Mouse (Mus musculus) erythroblast, embryonic 14.5 days (primary cell): Measurements from ENCODE around the gene Sctr. TPM values are rescaled to one million over a fixed set of nuclear protein-coding genes. Genes with fewer than 3 reads are reported as not detected.

ENCODE experiments used
- H3K27me3 ChIP-seq: 2 replicates; pipeline ENCODE4 v1.6.1; 2012; ENCODE audit warnings: inconsistent platforms; ENCODE audit not compliant: control insufficient read depth
- H3K36me3 ChIP-seq: 2 replicates; pipeline ENCODE4 v1.6.1; 2012; ENCODE audit warnings: mild to moderate bottlenecking, inconsistent platforms; ENCODE audit not compliant: control insufficient read depth
- H3K4me1 ChIP-seq: 2 replicates; pipeline ENCODE4 v1.6.1; 2012; ENCODE audit warnings: inconsistent platforms; ENCODE audit not compliant: control insufficient read depth
- H3K4me3 ChIP-seq: replicated peaks from 2 replicates; pipeline ENCODE3; 2012; ENCODE audit warnings: moderate library complexity, mild to moderate bottlenecking, inconsistent platforms
- H3K9me3 ChIP-seq: 2 replicates; pipeline ENCODE4 v1.6.1; 2012; ENCODE audit warnings: low read length, inconsistent platforms, mixed read lengths; ENCODE audit not compliant: control insufficient read depth
- GATA1 ChIP-seq: IDR thresholded peaks from 2 replicates; pipeline ENCODE4 v1.6.1; 2012; ENCODE audit warnings: low read length, inconsistent platforms, mixed read lengths
- TAL1 ChIP-seq: IDR thresholded peaks from 3 replicates; pipeline ENCODE4 v1.6.1; 2012; ENCODE audit warnings: low read length, inconsistent platforms, mixed read lengths
- polyA plus RNA-seq: library from polyadenylated mRNA; stranded (reverse); fragments of >175 nt; gene quantifications from 2 replicates; pipeline ENCODE4 v1.2.3, GENCODE M21; 2012

Sctr gene
- polyA plus RNA-seq, 1 experiment, result not detected

DNA sequence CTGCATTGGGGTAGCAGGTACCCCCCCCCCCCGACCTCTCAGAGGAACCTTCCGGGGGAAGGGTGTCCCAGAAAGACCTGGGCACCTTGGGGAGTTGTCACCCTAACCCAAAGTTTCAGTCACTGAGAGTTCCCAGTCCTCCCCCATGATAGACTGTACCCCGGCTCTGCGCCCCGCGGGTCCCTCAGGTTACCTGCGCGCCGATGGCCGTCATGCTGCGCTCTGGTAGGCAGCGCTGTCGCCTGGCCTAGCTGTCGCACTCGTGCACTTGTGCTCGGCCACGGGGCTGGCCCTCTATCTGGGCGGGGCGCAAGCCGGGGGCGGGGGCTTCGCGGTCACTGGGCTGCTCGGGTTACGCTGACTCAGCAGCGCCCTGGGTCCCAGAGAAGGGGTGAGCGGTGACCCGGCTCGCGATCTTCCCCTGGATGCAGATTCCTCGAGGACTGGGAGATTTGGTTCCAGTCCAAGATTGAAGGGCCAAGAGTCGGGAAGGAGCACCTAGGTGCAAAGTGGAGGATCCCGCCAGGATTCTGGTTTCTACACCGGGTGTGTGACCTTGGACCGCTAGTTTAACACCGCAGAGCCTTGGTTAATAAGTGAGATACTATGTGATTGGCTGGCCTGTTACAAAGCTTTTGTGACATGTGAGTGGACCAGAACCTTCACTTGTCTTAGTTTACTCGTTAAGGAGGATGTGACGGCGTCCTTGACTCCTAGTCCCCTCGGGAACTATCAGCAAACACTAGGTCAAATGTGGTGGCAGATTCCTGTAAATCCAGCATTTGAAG, 67.0 kb downstream of the Sctr start, which contains the start of gene Tmem37:
TSS of gene Tmem37 (minus strand) at position 556 of the 788 bp plus-strand sequence.
- Histone ChIP-seq H3K4me3 (peak within 1 kb of the TSS; percentile 42), H3K27me3 (peaks cover 28% of the 10 kb centered on the region)
- no peak for TF ChIP-seq GATA1
- no peak for TF ChIP-seq TAL1

DNA sequence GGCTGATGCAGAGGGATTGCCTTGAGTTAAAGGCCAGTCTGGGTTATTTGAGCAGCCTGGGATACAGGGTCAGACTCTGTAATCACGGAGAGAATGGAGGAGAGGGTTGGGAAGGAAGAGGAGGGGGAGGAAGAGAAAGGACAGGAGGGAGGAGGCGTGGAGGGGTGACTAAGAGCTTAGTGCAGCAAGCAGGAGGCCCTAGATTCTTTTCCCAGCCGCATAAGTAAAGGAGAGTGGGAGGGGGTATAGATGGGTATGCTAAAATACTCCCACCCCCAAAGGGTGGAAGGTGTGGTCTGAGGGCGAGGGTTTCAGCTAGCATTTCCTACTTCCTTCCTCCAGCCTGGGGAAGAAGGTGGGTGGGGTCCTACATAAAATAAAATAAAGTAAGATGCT, 67.6 kb downstream of the Sctr start:
- no peak for TF ChIP-seq GATA1
- no peak for TF ChIP-seq TAL1
- no peak overlapping the region for H3K4me3 ChIP-seq
- no peaks in the 10 kb centered on the region for H3K9me3 ChIP-seq
- no peaks in the 10 kb centered on the region for H3K36me3 ChIP-seq
- peaks cover 28% of the 10 kb centered on the region for H3K27me3 ChIP-seq
- peaks cover 2% of the 10 kb centered on the region for H3K4me1 ChIP-seq

More for the DNA sequence above, 67.0 kb downstream of the Sctr start, which contains the start of gene Tmem37:
- peaks cover 2% of the 10 kb centered on the region for H3K4me1 ChIP-seq
- no peaks in the 10 kb centered on the region for H3K9me3 ChIP-seq
- H3K36me3 ChIP-seq, result no peaks in the 10 kb centered on the region; the same call in 1 of the 2 replicates

DNA sequence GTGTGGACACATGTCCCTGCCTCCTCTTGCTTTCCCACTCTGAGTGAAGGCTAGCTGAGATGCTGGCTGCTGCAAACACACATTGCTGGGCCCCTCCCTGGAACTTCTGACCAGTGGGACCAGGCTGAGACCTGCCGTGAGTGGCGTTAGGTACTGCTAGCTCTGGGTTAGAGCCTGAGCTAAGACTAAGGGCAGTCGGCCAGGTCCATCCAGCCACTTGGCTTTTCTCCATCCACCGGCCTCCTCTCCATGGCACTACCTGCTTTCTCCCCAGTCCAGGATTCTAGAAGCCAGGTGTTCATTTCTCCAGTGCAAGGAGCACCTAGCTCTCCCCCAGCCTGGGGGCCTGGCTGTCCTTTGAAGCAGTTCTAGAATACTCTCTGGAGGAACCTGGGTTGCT, 68.2 kb downstream of the Sctr start:
- Histone ChIP-seq H3K27me3 (peaks cover 28% of the 10 kb centered on the region), H3K9me3 (no peaks in the 10 kb centered on the region), H3K4me3 (no peak overlapping the region), H3K36me3 (no peaks in the 10 kb centered on the region), H3K4me1 (peaks cover 2% of the 10 kb centered on the region)
- TF ChIP-seq TAL1, result no peak
- no peak for TF ChIP-seq GATA1

DNA sequence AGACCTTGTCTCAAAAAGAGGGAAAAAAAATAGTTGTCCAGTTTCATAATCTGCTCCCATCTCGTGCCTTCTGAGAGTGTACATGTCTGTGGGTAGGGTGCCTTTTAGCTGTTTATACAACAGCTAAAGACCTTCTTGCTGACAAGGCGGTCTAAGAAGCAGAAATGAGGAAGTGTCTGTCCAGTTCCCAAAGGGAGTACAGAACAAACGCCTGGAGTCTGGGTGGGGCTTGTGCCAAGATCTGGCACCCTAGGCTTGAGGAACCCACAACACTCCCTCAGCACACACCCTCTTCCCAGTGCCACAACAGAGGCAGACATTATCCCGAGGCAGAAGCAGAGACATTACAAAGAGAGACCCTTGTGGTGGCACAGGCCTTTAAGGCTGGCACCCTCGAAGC, 68.8 kb downstream of the Sctr start:
- Histone ChIP-seq H3K9me3 (no peaks in the 10 kb centered on the region), H3K4me3 (no peak overlapping the region), H3K36me3 (no peaks in the 10 kb centered on the region), H3K4me1 (peaks cover 2% of the 10 kb centered on the region), H3K27me3 (peaks cover 28% of the 10 kb centered on the region)
- TF ChIP-seq GATA1 (no peak), TAL1 (no peak)

DNA sequence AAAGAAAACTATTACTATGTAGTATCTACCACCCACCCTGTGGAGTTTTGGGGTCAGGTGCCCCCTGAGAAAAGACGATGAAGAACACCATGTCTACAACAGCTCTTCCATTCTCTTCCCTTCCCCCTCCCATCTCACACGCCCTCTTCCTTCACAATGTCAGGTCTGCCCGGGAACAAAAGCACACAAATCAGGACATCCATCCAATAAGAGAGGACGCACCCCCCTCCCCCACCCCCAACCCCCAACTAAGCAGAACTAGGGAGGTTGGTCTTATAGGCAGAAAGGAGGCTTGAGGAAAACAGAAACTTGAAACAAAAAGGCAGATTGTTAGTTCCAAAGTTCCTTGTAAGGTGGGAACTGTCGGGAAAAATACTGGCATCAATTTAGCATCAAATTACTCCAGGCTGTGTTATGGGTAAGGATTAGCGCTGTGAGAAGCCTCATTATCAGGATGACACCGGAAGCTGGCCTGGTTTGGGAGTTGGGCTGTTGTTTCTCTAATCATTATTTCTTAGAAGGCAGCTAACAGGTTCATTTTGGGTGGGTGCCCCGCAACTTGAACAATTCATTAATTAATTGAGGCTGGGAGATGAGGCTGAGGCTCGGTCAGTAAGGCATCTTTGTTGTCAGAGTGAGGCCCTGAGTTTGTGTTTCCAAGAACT, 71.2 kb downstream of the Sctr start:
- Histone ChIP-seq H3K4me1 (peaks cover 2% of the 10 kb centered on the region), H3K36me3 (no peaks in the 10 kb centered on the region), H3K4me3 (no peak overlapping the region), H3K27me3 (peaks cover 22% of the 10 kb centered on the region), H3K9me3 (no peaks in the 10 kb centered on the region)
- TF ChIP-seq GATA1 (no peak), TAL1 (no peak)

DNA sequence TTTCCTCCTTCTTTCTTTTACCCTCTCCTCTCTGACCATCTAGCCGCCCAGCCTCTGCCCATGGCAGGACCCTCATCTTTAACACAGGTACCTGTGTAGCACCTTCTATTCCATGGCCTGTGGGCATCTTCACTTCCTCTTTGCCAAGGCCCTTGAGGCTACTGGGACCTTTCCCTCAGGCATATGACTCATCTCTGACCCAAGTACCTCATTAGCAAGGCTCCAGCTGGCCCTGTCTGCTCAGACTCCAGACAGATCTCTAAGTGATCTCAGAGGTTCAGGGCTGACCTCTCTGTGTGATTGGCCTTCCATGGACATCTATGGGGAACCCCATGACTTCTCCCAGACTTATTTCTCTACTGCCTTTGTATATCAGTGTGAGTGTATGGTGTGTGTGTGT, 73.9 kb downstream of the Sctr start:
- H3K9me3 ChIP-seq, result no peaks in the 10 kb centered on the region
- no peaks in the 10 kb centered on the region for H3K27me3 ChIP-seq
- H3K4me3 ChIP-seq, result no peak overlapping the region
- no peaks in the 10 kb centered on the region; the same call in 1 of the 2 replicates for H3K4me1 ChIP-seq
- TF ChIP-seq TAL1, result no peak
- no peaks in the 10 kb centered on the region for H3K36me3 ChIP-seq

DNA sequence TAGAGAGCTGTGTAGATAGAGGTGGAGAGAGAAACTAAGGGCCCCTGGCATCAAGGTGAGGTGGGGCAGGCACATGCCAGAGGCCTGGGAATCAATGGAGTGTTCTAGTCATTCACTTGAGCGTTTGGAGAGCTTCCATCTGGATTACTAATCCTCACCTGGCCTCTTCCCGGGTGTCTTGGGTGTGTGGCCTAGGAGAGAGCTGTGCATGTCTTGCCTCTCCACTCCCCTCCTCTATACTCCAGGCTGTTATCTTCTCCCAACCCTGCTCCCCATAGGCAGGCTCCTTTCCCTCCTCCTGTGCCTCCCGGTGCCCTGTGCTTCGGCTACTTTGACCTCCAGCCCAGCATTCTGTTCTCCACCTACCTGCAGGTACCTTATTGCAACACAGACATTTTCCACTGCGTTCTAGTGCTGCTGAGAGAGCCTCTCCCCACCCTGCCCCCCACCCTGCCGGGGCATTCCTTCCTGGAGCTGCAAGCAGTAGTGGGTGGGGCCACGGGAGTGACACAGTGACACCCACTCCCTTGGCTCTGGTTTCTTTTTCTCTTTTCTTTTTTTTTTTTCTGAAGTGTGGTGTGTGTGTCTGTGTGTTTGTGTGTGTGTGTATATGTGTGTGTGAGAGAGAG, 76.4 kb downstream of the Sctr start:
- TF ChIP-seq GATA1, result no peak
- TF ChIP-seq TAL1, result no peak
- H3K4me3 ChIP-seq, result no peak overlapping the region
- H3K4me1 ChIP-seq, result no peaks in the 10 kb centered on the region; the same call in 1 of the 2 replicates
- no peaks in the 10 kb centered on the region for H3K27me3 ChIP-seq
- H3K36me3 ChIP-seq, result no peaks in the 10 kb centered on the region
- H3K9me3 ChIP-seq, result no peaks in the 10 kb centered on the region

DNA sequence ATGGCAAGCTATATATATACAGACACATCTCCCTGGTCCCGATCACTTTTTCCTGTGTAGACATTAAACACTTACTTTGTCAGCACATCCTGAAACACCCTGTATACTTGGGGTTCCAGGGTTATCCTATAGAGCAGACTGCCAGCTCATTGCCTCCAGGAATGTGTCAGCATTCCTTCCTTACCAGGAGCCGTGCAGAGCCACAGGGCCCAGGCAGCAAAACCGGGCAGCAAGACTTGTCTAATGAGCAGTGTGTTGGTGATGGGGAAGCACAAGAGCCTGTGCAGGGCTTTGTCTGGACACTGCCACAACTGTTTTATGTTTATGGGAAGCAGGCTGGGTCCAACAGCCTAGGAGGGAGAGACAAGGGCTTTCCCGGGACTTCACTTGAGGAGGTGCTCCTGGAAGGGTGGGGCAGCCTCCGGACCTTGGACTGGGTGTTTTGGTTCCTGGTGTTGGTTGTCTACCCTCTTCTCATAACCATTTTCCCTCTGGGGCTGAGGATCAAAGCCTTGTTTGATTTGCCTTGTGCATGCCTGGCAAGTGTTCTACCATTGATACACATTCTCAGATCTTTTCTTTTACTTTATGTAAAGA, 77.3 kb downstream of the Sctr start:
- Histone ChIP-seq H3K36me3 (no peaks in the 10 kb centered on the region), H3K9me3 (no peaks in the 10 kb centered on the region), H3K4me1 (no peaks in the 10 kb centered on the region; the same call in 1 of the 2 replicates), H3K27me3 (no peaks in the 10 kb centered on the region), H3K4me3 (no peak overlapping the region)
- no peak for TF ChIP-seq TAL1
- no peak for TF ChIP-seq GATA1

DNA sequence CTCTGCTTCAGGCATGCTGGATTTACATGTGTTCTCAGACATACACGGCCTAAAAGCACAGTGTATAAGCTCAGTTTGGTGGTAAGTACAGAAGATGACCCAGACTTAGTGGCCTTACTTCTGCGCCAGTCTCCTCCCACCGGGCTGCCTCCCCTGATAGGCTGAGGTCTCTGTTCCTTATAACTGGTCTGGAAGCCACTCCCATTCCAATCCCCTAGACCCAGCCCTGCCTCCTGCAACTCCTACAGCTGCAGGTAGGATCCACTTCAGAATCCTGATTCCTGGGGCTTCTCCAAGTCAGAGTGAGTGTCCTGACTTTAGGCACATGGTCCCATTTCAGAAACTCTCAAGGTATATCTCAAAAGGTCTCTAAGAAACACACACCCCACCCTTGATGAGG, 79.0 kb downstream of the Sctr start:
- TF ChIP-seq TAL1 (no peak), GATA1 (no peak)
- H3K4me1 ChIP-seq, result no peaks in the 10 kb centered on the region; the same call in 1 of the 2 replicates
- H3K9me3 ChIP-seq, result no peaks in the 10 kb centered on the region

More for the DNA sequence above, 79.0 kb downstream of the Sctr start:
- Histone ChIP-seq H3K4me3 (no peak overlapping the region), H3K27me3 (no peaks in the 10 kb centered on the region), H3K36me3 (no peaks in the 10 kb centered on the region)
